9 mouse cellular contexts compared by ENCODE assay signal in genomic region chr8:47351914-47352701, GRCm38 (mm10).
DNase-seq lines count a peak whose midpoint lies in the region; ATAC-seq lines count a peak whose summit lies in the region.
"Had no signal": no experiment of that assay in that cellular context is flagged by ENCODE, and none has a peak within 500 bp of the region (broad histone marks: within the 10 kb centered on the region; RNA-seq: fewer than 3 reads in every experiment).

No protein-coding gene starts in this region.

- H3K4me3 ChIP-seq in heart, embryonic 13.5 days: peak overlapping the region; percentile 43
- H3K4me3 ChIP-seq: hindbrain, embryonic 15.5 days had no signal

- H3K9ac ChIP-seq in heart, embryonic 13.5 days: peak overlapping the region; percentile 72
- H3K9ac ChIP-seq: hindbrain, embryonic 15.5 days had no signal

- peak overlapping the region; percentile 82 for H3K27ac ChIP-seq in heart, embryonic 13.5 days (replicated peaks)
- H3K27ac ChIP-seq: hindbrain, embryonic 15.5 days had no signal

- peak; percentile 59; the same call in 1 of the 2 replicates for ATAC-seq in heart, embryonic 13.5 days (ENCODE audit: extremely low read depth, insufficient number of reproducible peaks, low FRiP score, low TSS enrichment)
- no peak for ATAC-seq in megakaryocyte progenitor cell, adult 5-6 weeks (replicated peaks; ENCODE audit: poor library complexity)

- WGBS in heart, embryonic 13.5 days: 20% methylated on average over 21 of the region's 21 CpGs

- peaks cover 42% of the 10 kb centered on the region for H3K4me1 ChIP-seq in heart, embryonic 13.5 days

- H3K4me2 ChIP-seq in heart, embryonic 13.5 days: peak overlapping the region; percentile 65
- H3K4me2 ChIP-seq: hindbrain, embryonic 15.5 days had no signal

- peak; percentile 33 for DNase-seq in ovary, postnatal 36 days (ENCODE audit: low spot score)
- DNase-seq in ovary, postnatal 10 days (ENCODE audit: low spot score): no peak
- DNase-seq in kidney, postnatal 36 days: peak; percentile 62 to 75
- DNase-seq in urinary bladder, postnatal 10 days (ENCODE audit: low spot score): peak; percentile 41
- DNase-seq in cerebellum, adult 9-10 months: no peak
- DNase-seq in frontal cortex, postnatal 14 days (ENCODE audit: low spot score in 2 of 2): no peak

- H3K9me3 ChIP-seq in heart, embryonic 13.5 days: no peaks in the 10 kb centered on the region
- H3K9me3 ChIP-seq: hindbrain, embryonic 15.5 days had no signal

- peaks cover 61% of the 10 kb centered on the region for H3K27me3 ChIP-seq in heart, embryonic 13.5 days (replicated peaks)
- H3K27me3 ChIP-seq: hindbrain, embryonic 15.5 days had no signal

- H3K36me3 ChIP-seq in heart, embryonic 13.5 days: no peaks in the 10 kb centered on the region
- H3K36me3 ChIP-seq: hindbrain, embryonic 15.5 days had no signal

Comparison
In these comparisons a context has a peak if more than half of its experiments do, and no peak if none do; other contexts are left out.
1. DNase-seq: peak in ovary, postnatal 36 days (single experiment), kidney, postnatal 36 days (2 of 2) and urinary bladder, postnatal 10 days (single experiment); none in ovary, postnatal 10 days (single experiment), cerebellum, adult 9-10 months (single experiment) and frontal cortex, postnatal 14 days (0 of 2).